ENCODE assay signal across 8 mouse cellular contexts in the genomic region with DNA sequence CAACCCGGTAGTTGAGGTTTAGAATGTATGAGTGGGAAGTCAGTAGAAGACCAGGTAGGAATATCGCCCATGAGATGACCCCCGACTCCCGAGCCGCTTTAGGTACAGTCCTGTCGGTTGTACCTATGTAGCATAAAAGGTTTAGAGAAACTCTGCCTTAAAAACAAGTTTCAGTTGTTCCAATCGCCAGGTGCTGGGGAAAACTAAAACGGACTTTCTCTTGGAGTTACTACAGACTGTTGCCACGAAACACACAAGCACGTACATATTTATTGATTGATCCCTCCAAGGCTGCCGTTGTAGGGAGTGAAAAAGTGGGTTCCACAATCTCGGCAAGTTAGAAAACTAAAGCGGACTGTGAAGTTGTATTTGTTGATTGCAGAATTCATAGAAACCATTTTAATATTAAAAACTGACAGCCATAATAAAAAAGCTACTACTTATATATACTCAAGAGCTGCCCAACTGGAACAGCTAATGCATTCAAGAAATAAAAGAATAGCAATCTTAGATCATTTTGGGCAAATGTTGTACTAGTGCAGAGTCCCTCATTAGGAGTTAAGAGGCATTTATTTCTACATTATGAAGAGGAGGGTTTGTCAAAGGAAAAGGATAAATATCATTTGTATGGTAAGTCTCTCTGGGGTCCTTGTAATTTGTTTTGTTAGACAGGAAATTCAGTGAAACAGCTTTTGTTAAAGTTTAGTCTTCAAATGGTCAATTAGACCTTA. TPM values are rescaled to one million over a fixed set of nuclear protein-coding genes. Genes with fewer than 3 reads are reported as not detected.
A peak's percentile ranks its signal among the peaks of the same experiment; 100 is the strongest.
DNase-seq lines count a peak whose midpoint lies in the region; ATAC-seq and TF ChIP-seq lines count a peak whose summit lies in the region.

No protein-coding gene starts in this region.

- H3K9ac ChIP-seq in heart, postnatal 0 days (replicated peaks; ENCODE audit: low read depth, low read length) = peak overlapping the region; percentile 99
- peak overlapping the region; percentile 93 for H3K9ac ChIP-seq in MEL (ENCODE audit: control insufficient read depth, low read depth, low read length, poor library complexity, severe bottlenecking)
- H3K9ac ChIP-seq in forebrain, postnatal 0 days = peak overlapping the region; percentile 99
- peak overlapping the region; percentile 99 for H3K9ac ChIP-seq in midbrain, embryonic 11.5 days (ENCODE audit: low read length)

- peak overlapping the region; percentile 99 for H3K4me3 ChIP-seq in heart, postnatal 0 days (ENCODE audit: low read depth, low read length)
- H3K4me3 ChIP-seq in MEL (ENCODE audit: control insufficient read depth in 1 of 2, insufficient read depth in 1 of 2, low read depth in 2 of 2, low read length in 2 of 2) = peak overlapping the region; percentile 76 to 85
- peak overlapping the region; percentile 99 for H3K4me3 ChIP-seq in forebrain, postnatal 0 days (ENCODE audit: low read depth, low read length)
- H3K4me3 ChIP-seq in midbrain, embryonic 11.5 days (ENCODE audit: low read depth, low read length) = peak overlapping the region; percentile 89

- TF ChIP-seq POLR2A in MEL (IDR thresholded peaks at IDR 0.05; ENCODE audit: control insufficient read depth in 1 of 2, insufficient read depth in 1 of 2, low read depth in 1 of 2, low read length in 2 of 2, poor library complexity in 1 of 2) = no peak

- intact Hi-C loops in heart, postnatal 10 days (cut with DNase I) = no loop called here
- intact Hi-C loops in left cerebral cortex, postnatal 4 days (cut with DNase I) = no loop called here

- H3K79me2 ChIP-seq in MEL (ENCODE audit: control insufficient read depth, insufficient read depth, low read length, poor library complexity) = peaks cover 35% of the 10 kb centered on the region

- no peak for TF ChIP-seq CTCF in heart, postnatal 0 days (IDR thresholded peaks at IDR 0.05; ENCODE audit: low read depth)
- no peak for TF ChIP-seq CTCF in MEL (IDR thresholded peaks at IDR 0.05 in 2 of 3, conservative IDR thresholded peaks at IDR 0.05 in 1 of 3; ENCODE audit: control insufficient read depth in 1 of 3, insufficient read depth in 1 of 3, low read depth in 2 of 3, low read length in 3 of 3, poor library complexity in 1 of 3, severe bottlenecking in 1 of 3)
- no peak for TF ChIP-seq CTCF in forebrain, postnatal 0 days (IDR thresholded peaks at IDR 0.05; ENCODE audit: low read depth)

- TF ChIP-seq EP300 in heart, postnatal 0 days (IDR thresholded peaks at IDR 0.05; ENCODE audit: low read depth) = no peak
- TF ChIP-seq EP300 in MEL (IDR thresholded peaks at IDR 0.05; ENCODE audit: low read depth in 1 of 2, low read length in 2 of 2) = no peak; a peak in 1 of 4 replicates

- H3K27me3 ChIP-seq in heart, postnatal 0 days (ENCODE audit: control insufficient read depth, insufficient read depth, low read length) = no peaks in the 10 kb centered on the region
- H3K27me3 ChIP-seq in MEL (ENCODE audit: control insufficient read depth in 1 of 2, insufficient read depth in 2 of 2, low read length in 2 of 2) = no peaks in the 10 kb centered on the region
- no peaks in the 10 kb centered on the region for H3K27me3 ChIP-seq in forebrain, postnatal 0 days (ENCODE audit: insufficient read depth, low read length)
- no peaks in the 10 kb centered on the region for H3K27me3 ChIP-seq in midbrain, embryonic 11.5 days (ENCODE audit: control insufficient read depth, insufficient read depth, low read length)

- no peak for ATAC-seq in heart, postnatal 0 days (ENCODE audit: insufficient read depth, low read depth)
- ATAC-seq in forebrain, postnatal 0 days = no peak
- ATAC-seq in midbrain, embryonic 11.5 days (ENCODE audit: low FRiP score) = no peak; the same call in 1 of the 2 replicates

- peaks cover 11% of the 10 kb centered on the region for H3K4me1 ChIP-seq in heart, postnatal 0 days (ENCODE audit: control insufficient read depth, insufficient read depth)
- H3K4me1 ChIP-seq in MEL (ENCODE audit: control insufficient read depth in 1 of 2, insufficient read depth in 2 of 2, low read length in 2 of 2) = peaks cover 14 to 32% of the 10 kb centered on the region in 2 experiments; a peak in 3 of 4 replicates
- H3K4me1 ChIP-seq in forebrain, postnatal 0 days (ENCODE audit: insufficient read depth) = peaks cover 12% of the 10 kb centered on the region
- peaks cover 14% of the 10 kb centered on the region for H3K4me1 ChIP-seq in midbrain, embryonic 11.5 days (ENCODE audit: control insufficient read depth, insufficient read depth, low read length)

- TF ChIP-seq RAD21 in MEL (IDR thresholded peaks at IDR 0.05; ENCODE audit: low read depth, low read length) = no peak

- H3K36me3 ChIP-seq in heart, postnatal 0 days (replicated peaks; ENCODE audit: control insufficient read depth, insufficient read depth, low read length) = no peaks in the 10 kb centered on the region
- peaks cover 13 to 27% of the 10 kb centered on the region in 2 experiments for H3K36me3 ChIP-seq in MEL (ENCODE audit: control insufficient read depth in 1 of 2, insufficient read depth in 2 of 2, low read length in 2 of 2)
- no peaks in the 10 kb centered on the region for H3K36me3 ChIP-seq in forebrain, postnatal 0 days (ENCODE audit: insufficient read depth)
- H3K36me3 ChIP-seq in midbrain, embryonic 11.5 days (ENCODE audit: control insufficient read depth, insufficient read depth, low read length) = no peaks in the 10 kb centered on the region

- no peaks in the 10 kb centered on the region for H3K9me3 ChIP-seq in heart, postnatal 0 days (replicated peaks; ENCODE audit: control insufficient read depth, low read length)
- H3K9me3 ChIP-seq in MEL (replicated peaks; ENCODE audit: insufficient read depth, low read length) = no peaks in the 10 kb centered on the region
- no peaks in the 10 kb centered on the region for H3K9me3 ChIP-seq in forebrain, postnatal 0 days (ENCODE audit: low read length)
- H3K9me3 ChIP-seq in midbrain, embryonic 11.5 days (ENCODE audit: control insufficient read depth, low read length) = no peaks in the 10 kb centered on the region

- 2% methylated on average over 13 of the region's 13 CpGs for WGBS in heart, postnatal 0 days
- 6% methylated on average over 13 of the region's 13 CpGs for WGBS in forebrain, postnatal 0 days
- WGBS in midbrain, embryonic 11.5 days = 5% methylated on average over 13 of the region's 13 CpGs

- peak overlapping the region; percentile 98 for H3K4me2 ChIP-seq in heart, postnatal 0 days (ENCODE audit: low read depth, low read length)
- H3K4me2 ChIP-seq in forebrain, postnatal 0 days (ENCODE audit: low read depth) = peak overlapping the region; percentile 60
- H3K4me2 ChIP-seq in midbrain, embryonic 11.5 days = peak overlapping the region; percentile 59

- H3K27ac ChIP-seq in heart, postnatal 0 days (ENCODE audit: low read depth) = peak overlapping the region; percentile 100
- peak overlapping the region; percentile 43; the same call in 1 of the 2 replicates for H3K27ac ChIP-seq in MEL (ENCODE audit: control insufficient read depth, low read depth, low read length)
- peak overlapping the region; percentile 100; the same call in 1 of the 2 replicates for H3K27ac ChIP-seq in forebrain, postnatal 0 days (ENCODE audit: low read depth, low read length)
- H3K27ac ChIP-seq in midbrain, embryonic 11.5 days (ENCODE audit: low read depth, low read length) = peak overlapping the region; percentile 93

- DNase-seq in heart, postnatal 0 days (ENCODE audit: low spot score) = no peak
- no peak for DNase-seq in heart, postnatal 10 days
- peak; percentile 52 for DNase-seq in MEL (ENCODE audit: low read depth, low spot score)
- DNase-seq in forebrain, postnatal 0 days = peak; percentile 5
- peak; percentile 89 for DNase-seq in midbrain, embryonic 11.5 days (ENCODE audit: low spot score, missing footprints)
- DNase-seq in left cerebral cortex, postnatal 4 days = no peak
- no peak for DNase-seq in left cerebral cortex, adult 8-10 months (ENCODE audit: low spot score in 2 of 2)
- no peak for DNase-seq in cerebellum, postnatal 14 days

TF ChIP-seq in MEL, 35 proteins besides CTCF, POLR2A, EP300 and RAD21:
- TF ChIP-seq MXI1 (IDR thresholded peaks at IDR 0.05; ENCODE audit: low read depth, low read length) (peak; percentile 49), CHD2 (IDR thresholded peaks at IDR 0.05; ENCODE audit: low read length) (no peak; the same call in 1 of the 2 replicates), SIN3A (IDR thresholded peaks at IDR 0.05; ENCODE audit: low read length) (peak; percentile 63; the same call in 1 of the 2 replicates), CHD1 (IDR thresholded peaks at IDR 0.05; ENCODE audit: low read depth, low read length) (peak; percentile 56)

RNA-seq across cellular contexts. Expression of a gene that starts 1.2 kb away (rescaled TPM):
- 18.7 and 23.0 TPM in 2 replicates for total RNA-seq in heart, postnatal 0 days (2014; rRNA removed; ENCODE audit: low replicate concordance)
- 29.3 and 31.9 TPM in 2 replicates for polyA plus RNA-seq in heart, postnatal 0 days (2015; fragmentation: Nextera tagmentation; extraction: Ambion mirVana)
- 10 to 100 TPM; 40.3 to 46.0 TPM for total RNA-seq in heart, postnatal 10 days (2021)
- 95.7 and 98.0 TPM in 2 replicates for total RNA-seq in MEL (2012; rRNA removed)
- polyA plus RNA-seq in MEL (2012; ENCODE audit: insufficient read depth in 1 of 2, insufficient read length in 2 of 2, low read depth in 1 of 2, low replicate concordance in 2 of 2, missing spikeins in 1 of 2) = 100 to 1,000 TPM in 1 of 2 experiments, 10 to 100 TPM in 1; 58.9 to 145 TPM
- 52.5 and 57.6 TPM in 2 replicates for total RNA-seq in forebrain, postnatal 0 days (2014; rRNA removed)
- polyA plus RNA-seq in forebrain, postnatal 0 days (2015; fragmentation: Nextera tagmentation; extraction: Ambion mirVana) = 47.5 and 56.8 TPM in 2 replicates
- polyA plus RNA-seq in midbrain, embryonic 11.5 days (2014; fragmentation: Nextera tagmentation; extraction: Ambion mirVana) = 105 and 115 TPM in 2 replicates
- total RNA-seq in left cerebral cortex, postnatal 4 days (2021) = 10 to 100 TPM; 53.8 to 56.7 TPM
- 10 to 100 TPM; 49.1 to 62.8 (median 53.2) TPM for total RNA-seq in left cerebral cortex, adult 8-10 months (2022)

RNA-seq across cellular contexts. Expression of a gene that starts 43.3 kb away (rescaled TPM):
- total RNA-seq in heart, postnatal 0 days (2014; rRNA removed; ENCODE audit: low replicate concordance) = 48.0 and 121 TPM in 2 replicates
- polyA plus RNA-seq in heart, postnatal 0 days (2015; fragmentation: Nextera tagmentation; extraction: Ambion mirVana) = 26.6 and 26.9 TPM in 2 replicates
- total RNA-seq in heart, postnatal 10 days (2021) = 10 to 100 TPM; 27.9 to 30.4 TPM
- total RNA-seq in MEL (2012; rRNA removed) = 85.0 and 87.4 TPM in 2 replicates
- polyA plus RNA-seq in MEL (2012; ENCODE audit: insufficient read depth in 1 of 2, insufficient read length in 2 of 2, low read depth in 1 of 2, low replicate concordance in 2 of 2, missing spikeins in 1 of 2) = 10 to 100 TPM in 1 of 2 experiments, not detected in 1; 56.2 TPM
- total RNA-seq in forebrain, postnatal 0 days (2014; rRNA removed) = 24.7 and 28.1 TPM in 2 replicates
- polyA plus RNA-seq in forebrain, postnatal 0 days (2015; fragmentation: Nextera tagmentation; extraction: Ambion mirVana) = 15.8 and 19.6 TPM in 2 replicates
- polyA plus RNA-seq in midbrain, embryonic 11.5 days (2014; fragmentation: Nextera tagmentation; extraction: Ambion mirVana) = 38.3 and 48.3 TPM in 2 replicates
- 10 to 100 TPM; 22.1 to 26.1 TPM for total RNA-seq in left cerebral cortex, postnatal 4 days (2021)
- 10 to 100 TPM; 17.2 to 22.6 (median 20.9) TPM for total RNA-seq in left cerebral cortex, adult 8-10 months (2022)

Comparison
In these comparisons a context has a peak if more than half of its experiments do, and no peak if none do; other contexts are left out.
1. DNase-seq: peak in MEL (single experiment), forebrain, postnatal 0 days (single experiment) and midbrain, embryonic 11.5 days (single experiment); none in heart, postnatal 0 days (single experiment), heart, postnatal 10 days (0 of 2), left cerebral cortex, postnatal 4 days (single experiment), left cerebral cortex, adult 8-10 months (0 of 2) and cerebellum, postnatal 14 days (0 of 2).
2. H3K27ac ChIP-seq: peak in every context shown above with its lines; median percentile 100 in heart, postnatal 0 days; 100 in forebrain, postnatal 0 days; 93 in midbrain, embryonic 11.5 days; 43 in MEL.
3. Peak in every context shown above with its lines, with median percentiles within 50 percentile points of each other: H3K4me2 ChIP-seq, H3K4me3 ChIP-seq and H3K9ac ChIP-seq.